Mouse (Mus musculus): ENCODE results near the gene Eif2ak4. TPM values are rescaled to one million over a fixed set of nuclear protein-coding genes. Genes with fewer than 3 reads are reported as not detected.

Eif2ak4 gene
- polyA plus RNA-seq, 1 experiment = 8.7 TPM

DNA sequence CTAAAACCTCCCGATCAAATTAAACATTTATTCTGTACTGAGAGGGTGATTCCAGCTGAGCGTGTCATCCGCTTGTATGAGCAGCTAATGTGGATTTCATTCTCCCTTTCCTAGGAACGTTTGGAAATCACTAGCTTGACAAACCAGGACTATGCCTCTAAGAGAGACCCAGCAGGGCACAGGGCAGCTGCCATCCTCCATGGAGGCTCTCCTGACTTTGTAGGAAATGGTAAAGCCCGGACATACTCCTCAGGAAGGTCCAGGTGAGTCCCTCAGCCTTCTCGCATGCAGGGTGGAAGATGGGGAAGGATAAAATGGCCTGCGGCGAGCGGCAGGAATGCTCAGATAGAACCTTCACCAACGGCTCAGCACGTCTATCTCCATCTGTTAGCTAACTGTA is 24.4 kb downstream of the Eif2ak4 start:
- 87% methylated on average over 11 of the region's 11 CpGs for WGBS
- no peak for TF ChIP-seq CTCF (IDR thresholded peaks at IDR 0.05; ENCODE audit: control insufficient read depth, insufficient read depth, low read length)
- no peak for TF ChIP-seq POLR2A (IDR thresholded peaks at IDR 0.05; ENCODE audit: borderline replicate concordance, control insufficient read depth, low read depth, low read length)

GRCm38 (mm10) chr2:118415601-118416355 is 27.4 kb downstream of the Eif2ak4 start:
- no peak for TF ChIP-seq CTCF (IDR thresholded peaks at IDR 0.05; ENCODE audit: control insufficient read depth, insufficient read depth, low read length)
- TF ChIP-seq POLR2A (IDR thresholded peaks at IDR 0.05; ENCODE audit: borderline replicate concordance, control insufficient read depth, low read depth, low read length) = no peak
- WGBS = 85% methylated on average over 6 of the region's 6 CpGs

More for the DNA sequence above, 24.4 kb downstream of the Eif2ak4 start:
- Histone ChIP-seq H3K4me1 (ENCODE audit: control insufficient read depth, insufficient read depth, low read length) (no peaks in the 10 kb centered on the region), H3K4me3 (replicated peaks; ENCODE audit: control insufficient read depth, low read depth, low read length) (no peak overlapping the region), H3K27ac (ENCODE audit: control insufficient read depth, insufficient read depth, low read depth, low read length, poor library complexity) (no peak overlapping the region)

GRCm38 (mm10) chr2:118418076-118418475 is 29.7 kb downstream of the Eif2ak4 start:
- Histone ChIP-seq H3K27ac (ENCODE audit: control insufficient read depth, insufficient read depth, low read depth, low read length, poor library complexity) (no peak overlapping the region), H3K4me3 (replicated peaks; ENCODE audit: control insufficient read depth, low read depth, low read length) (no peak overlapping the region), H3K4me1 (ENCODE audit: control insufficient read depth, insufficient read depth, low read length) (no peaks in the 10 kb centered on the region; the same call in 1 of the 2 replicates)
- 80% methylated on average over 4 of the region's 4 CpGs for WGBS
- TF ChIP-seq CTCF (IDR thresholded peaks at IDR 0.05; ENCODE audit: control insufficient read depth, insufficient read depth, low read length) (no peak), POLR2A (IDR thresholded peaks at IDR 0.05; ENCODE audit: borderline replicate concordance, control insufficient read depth, low read depth, low read length) (no peak)

More at GRCm38 (mm10) chr2:118415601-118416355, 27.4 kb downstream of the Eif2ak4 start:
- H3K4me3 ChIP-seq (replicated peaks; ENCODE audit: control insufficient read depth, low read depth, low read length) = no peak overlapping the region
- no peaks in the 10 kb centered on the region; the same call in 1 of the 2 replicates for H3K4me1 ChIP-seq (ENCODE audit: control insufficient read depth, insufficient read depth, low read length)
- no peak overlapping the region for H3K27ac ChIP-seq (ENCODE audit: control insufficient read depth, insufficient read depth, low read depth, low read length, poor library complexity)

DNA sequence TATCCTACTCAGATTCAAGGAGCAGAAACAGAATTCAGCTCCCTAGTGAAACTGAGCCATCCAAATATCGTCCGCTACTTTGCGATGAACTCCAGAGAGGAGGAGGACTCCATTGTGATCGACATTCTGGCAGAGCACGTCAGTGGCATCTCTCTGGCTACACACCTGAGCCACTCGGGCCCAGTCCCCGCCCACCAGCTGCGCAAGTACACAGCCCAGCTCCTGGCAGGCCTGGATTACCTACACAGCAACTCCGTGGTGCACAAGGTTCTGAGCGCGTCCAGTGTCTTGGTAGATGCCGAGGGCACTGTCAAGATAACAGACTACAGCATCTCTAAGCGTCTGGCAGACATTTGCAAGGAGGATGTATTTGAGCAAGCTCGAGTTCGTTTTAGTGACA is 33.5 kb downstream of the Eif2ak4 start:
- no peak overlapping the region for H3K4me3 ChIP-seq (replicated peaks; ENCODE audit: control insufficient read depth, low read depth, low read length)
- H3K27ac ChIP-seq (ENCODE audit: control insufficient read depth, insufficient read depth, low read depth, low read length, poor library complexity) = no peak overlapping the region
- WGBS = 92% methylated on average over 15 of the region's 15 CpGs
- TF ChIP-seq POLR2A (IDR thresholded peaks at IDR 0.05; ENCODE audit: borderline replicate concordance, control insufficient read depth, low read depth, low read length) (no peak), CTCF (IDR thresholded peaks at IDR 0.05; ENCODE audit: control insufficient read depth, insufficient read depth, low read length) (no peak)
- no peaks in the 10 kb centered on the region; the same call in 1 of the 2 replicates for H3K4me1 ChIP-seq (ENCODE audit: control insufficient read depth, insufficient read depth, low read length)

DNA sequence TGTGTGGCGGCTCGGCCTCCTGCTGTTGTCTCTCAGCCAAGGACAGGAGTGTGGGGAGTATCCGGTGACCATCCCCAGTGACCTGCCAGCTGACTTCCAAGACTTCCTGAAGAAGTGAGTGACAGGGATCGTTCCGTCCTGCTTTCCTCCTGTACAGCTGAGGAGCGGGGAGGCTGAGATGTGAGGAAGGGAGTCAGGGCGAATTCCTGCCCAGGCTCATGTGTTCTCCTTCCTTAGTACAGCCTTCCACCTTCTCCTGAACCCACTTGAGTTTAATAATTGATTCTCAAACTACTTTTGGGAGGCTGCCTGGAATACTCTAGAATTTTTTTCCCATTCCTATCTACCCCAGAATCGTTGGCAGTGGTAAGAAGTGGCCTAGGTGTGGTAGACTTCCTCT is 34.0 kb downstream of the Eif2ak4 start:
- TF ChIP-seq POLR2A (IDR thresholded peaks at IDR 0.05; ENCODE audit: borderline replicate concordance, control insufficient read depth, low read depth, low read length) (no peak), CTCF (IDR thresholded peaks at IDR 0.05; ENCODE audit: control insufficient read depth, insufficient read depth, low read length) (no peak)
- H3K27ac ChIP-seq (ENCODE audit: control insufficient read depth, insufficient read depth, low read depth, low read length, poor library complexity) = no peak overlapping the region
- no peaks in the 10 kb centered on the region; the same call in 1 of the 2 replicates for H3K4me1 ChIP-seq (ENCODE audit: control insufficient read depth, insufficient read depth, low read length)
- 84% methylated on average over 8 of the region's 8 CpGs for WGBS
- H3K4me3 ChIP-seq (replicated peaks; ENCODE audit: control insufficient read depth, low read depth, low read length) = no peak overlapping the region

GRCm38 (mm10) chr2:118428296-118428695 is 39.9 kb downstream of the Eif2ak4 start:
- H3K4me1 ChIP-seq (ENCODE audit: control insufficient read depth, insufficient read depth, low read length) = no peaks in the 10 kb centered on the region
- TF ChIP-seq POLR2A (IDR thresholded peaks at IDR 0.05; ENCODE audit: borderline replicate concordance, control insufficient read depth, low read depth, low read length) (no peak), CTCF (IDR thresholded peaks at IDR 0.05; ENCODE audit: control insufficient read depth, insufficient read depth, low read length) (no peak)
- 80% methylated on average over 6 of the region's 6 CpGs for WGBS
- no peak overlapping the region for H3K27ac ChIP-seq (ENCODE audit: control insufficient read depth, insufficient read depth, low read depth, low read length, poor library complexity)
- no peak overlapping the region for H3K4me3 ChIP-seq (replicated peaks; ENCODE audit: control insufficient read depth, low read depth, low read length)

DNA sequence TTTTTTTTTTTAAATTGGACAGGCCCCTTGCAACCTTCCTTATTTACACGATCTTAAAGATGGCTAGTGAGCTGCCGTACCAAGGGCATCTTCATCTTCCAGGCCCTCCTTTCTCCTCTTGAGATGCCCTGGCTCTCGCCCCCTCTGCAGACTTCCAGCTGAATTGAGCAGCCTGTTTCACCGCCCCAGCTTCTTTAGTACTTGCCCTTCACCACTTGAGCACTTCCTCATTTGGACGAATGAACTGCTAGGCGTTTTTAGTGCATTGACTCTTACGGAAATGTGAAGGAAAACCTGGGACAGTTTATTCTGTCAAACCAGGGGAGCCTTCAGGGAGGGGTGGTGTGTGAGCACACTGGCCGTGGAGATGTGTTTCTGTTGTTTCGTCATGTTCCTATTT is 40.9 kb downstream of the Eif2ak4 start:
- TF ChIP-seq POLR2A (IDR thresholded peaks at IDR 0.05; ENCODE audit: borderline replicate concordance, control insufficient read depth, low read depth, low read length) (no peak), CTCF (IDR thresholded peaks at IDR 0.05; ENCODE audit: control insufficient read depth, insufficient read depth, low read length) (no peak)
- no peaks in the 10 kb centered on the region for H3K4me1 ChIP-seq (ENCODE audit: control insufficient read depth, insufficient read depth, low read length)
- no peak overlapping the region for H3K4me3 ChIP-seq (replicated peaks; ENCODE audit: control insufficient read depth, low read depth, low read length)
- 40% methylated on average over 9 of the region's 9 CpGs for WGBS
- no peak overlapping the region for H3K27ac ChIP-seq (ENCODE audit: control insufficient read depth, insufficient read depth, low read depth, low read length, poor library complexity)

DNA sequence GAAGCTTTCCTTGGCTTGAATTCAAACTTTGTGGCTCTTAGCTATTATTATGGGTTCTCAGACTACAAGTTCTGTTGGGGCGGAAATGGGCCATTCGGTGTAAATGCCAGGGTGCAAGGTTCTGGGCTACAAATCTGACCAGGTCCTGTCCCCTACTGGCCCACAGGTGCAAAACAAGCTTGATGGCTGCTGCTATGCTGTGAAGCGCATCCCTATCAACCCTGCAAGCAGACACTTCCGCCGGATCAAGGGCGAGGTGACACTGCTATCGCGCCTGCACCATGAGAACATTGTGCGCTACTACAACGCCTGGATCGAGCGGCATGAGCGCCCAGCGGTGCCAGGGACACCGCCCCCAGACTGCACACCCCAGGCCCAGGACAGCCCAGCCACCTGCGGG is 42.2 kb downstream of the Eif2ak4 start:
- Histone ChIP-seq H3K27ac (ENCODE audit: control insufficient read depth, insufficient read depth, low read depth, low read length, poor library complexity) (no peak overlapping the region), H3K4me1 (ENCODE audit: control insufficient read depth, insufficient read depth, low read length) (no peaks in the 10 kb centered on the region), H3K4me3 (replicated peaks; ENCODE audit: control insufficient read depth, low read depth, low read length) (no peak overlapping the region)
- TF ChIP-seq POLR2A (IDR thresholded peaks at IDR 0.05; ENCODE audit: borderline replicate concordance, control insufficient read depth, low read depth, low read length) = no peak
- TF ChIP-seq CTCF (IDR thresholded peaks at IDR 0.05; ENCODE audit: control insufficient read depth, insufficient read depth, low read length) = no peak
- WGBS = 89% methylated on average over 16 of the region's 16 CpGs
